Mouse (Mus musculus) limb, embryonic 12.5 days (tissue): ENCODE measurements around the gene Syn3. TPM values are rescaled to one million over a fixed set of nuclear protein-coding genes. Genes with fewer than 3 reads are reported as not detected.

Experiments
- ATAC-seq: fragments of 200-750 bp; cut with Nextera tagmentation; 2 replicates; pipeline ENCODE4 v1.8.0; 2017; ENCODE audit warnings: low read depth, moderate TSS enrichment; ENCODE audit not compliant: insufficient number of reproducible peaks, insufficient read depth, low FRiP score, low TSS enrichment
- H3K27ac ChIP-seq: fragments of 300-500 bp; sonication (generic); 2 replicates; pipeline ENCODE4 v1.5.1; 2016; ENCODE audit warnings: mild to moderate bottlenecking, moderate library complexity
- H3K27me3 ChIP-seq: fragments of 300-500 bp; sonication (generic); 2 replicates; pipeline ENCODE4 v1.6.1; 2016; ENCODE audit warnings: mild to moderate bottlenecking, moderate library complexity
- H3K36me3 ChIP-seq: fragments of 300-500 bp; sonication (generic); 2 replicates; pipeline ENCODE4 v1.6.1; 2016; ENCODE audit warnings: mild to moderate bottlenecking, moderate library complexity
- H3K4me1 ChIP-seq: fragments of 300-500 bp; sonication (generic); replicated peaks from 2 replicates; pipeline ENCODE4 v1.6.1; 2016
- H3K4me2 ChIP-seq: fragments of 300-500 bp; sonication (generic); 2 replicates; pipeline ENCODE4 v1.6.1; 2016; ENCODE audit warnings: mild to moderate bottlenecking, moderate library complexity
- H3K4me3 ChIP-seq: fragments of 300-500 bp; sonication (generic); replicated peaks from 2 replicates; pipeline ENCODE4 v1.5.1; 2016; ENCODE audit warnings: mild to moderate bottlenecking
- H3K9ac ChIP-seq: fragments of 300-500 bp; sonication (generic); replicated peaks from 2 replicates; pipeline ENCODE4 v1.6.1; 2016; ENCODE audit warnings: mild to moderate bottlenecking, moderate library complexity
- H3K9me3 ChIP-seq: fragments of 300-500 bp; sonication (generic); 2 replicates; pipeline ENCODE4 v1.6.1; 2016; ENCODE audit warnings: mild to moderate bottlenecking, moderate library complexity
- WGBS: fragments of 180-500 bp; shearing (Covaris S2); methylation state at CpG from one replicate; pipeline ENCODE4 v1.1.7; 2016; 5-methylcytosine and 5-hydroxymethylcytosine counted together
- polyA plus RNA-seq: library from polyadenylated mRNA; unstranded; fragments of >200 nt; fragmentation: Nextera tagmentation; extraction: Ambion mirVana; gene quantifications from 2 replicates; pipeline ENCODE4 v1.2.1, GENCODE M21; 2016

Gene Syn3
- polyA plus RNA-seq, 1 experiment from 2014 or later: 4.1 TPM

- ATAC-seq: no peak
- H3K27me3 ChIP-seq: no peaks in the 10 kb centered on the region
- no peak overlapping the region for H3K9ac ChIP-seq
- H3K9me3 ChIP-seq: no peaks in the 10 kb centered on the region
- H3K4me1 ChIP-seq: peaks cover 6% of the 10 kb centered on the region; the same call in 1 of the 2 replicates
- 51% methylated on average over 10 of the region's 10 CpGs for WGBS
- H3K4me3 ChIP-seq: no peak overlapping the region
- no peak overlapping the region for H3K4me2 ChIP-seq
- no peaks in the 10 kb centered on the region for H3K36me3 ChIP-seq
- no peak overlapping the region; the same call in 1 of the 2 replicates for H3K27ac ChIP-seq
These were observed 406.8 kb downstream of the Syn3 start for GRCm38 (mm10) chr10:86091919-86092318.

GRCm38 (mm10) chr10:86079921-86080320 lies 418.8 kb downstream of the Syn3 start:
- Histone ChIP-seq H3K36me3 (no peaks in the 10 kb centered on the region), H3K27ac (no peak overlapping the region), H3K4me3 (no peak overlapping the region), H3K4me1 (no peaks in the 10 kb centered on the region), H3K9ac (no peak overlapping the region), H3K27me3 (no peaks in the 10 kb centered on the region), H3K9me3 (no peaks in the 10 kb centered on the region), H3K4me2 (no peak overlapping the region)
- peak; percentile 37; the same call in 1 of the 2 replicates for ATAC-seq
- WGBS: 83% methylated on average over 9 of the region's 9 CpGs

GRCm38 (mm10) chr10:86078761-86079160 lies 419.9 kb downstream of the Syn3 start:
- Histone ChIP-seq H3K27me3 (no peaks in the 10 kb centered on the region), H3K36me3 (no peaks in the 10 kb centered on the region), H3K4me3 (no peak overlapping the region), H3K27ac (no peak overlapping the region), H3K9me3 (0 out of 2 replicates have a peak, but pooled peaks cover 4% of the 10 kb centered on the region), H3K4me1 (no peaks in the 10 kb centered on the region), H3K4me2 (no peak overlapping the region), H3K9ac (no peak overlapping the region)
- WGBS: 98% methylated on average over 2 of the region's 2 CpGs
- no peak for ATAC-seq

GRCm38 (mm10) chr10:86077272-86077671 lies 421.4 kb downstream of the Syn3 start:
- ATAC-seq: no peak
- no peak overlapping the region for H3K9ac ChIP-seq
- H3K36me3 ChIP-seq: no peaks in the 10 kb centered on the region
- H3K9me3 ChIP-seq: 0 out of 2 replicates have a peak, but pooled peaks cover 8% of the 10 kb centered on the region
- H3K27ac ChIP-seq: no peak overlapping the region
- no peak overlapping the region for H3K4me3 ChIP-seq
- H3K4me1 ChIP-seq: no peaks in the 10 kb centered on the region
- H3K4me2 ChIP-seq: no peak overlapping the region
- 86% methylated on average over 2 of the region's 2 CpGs for WGBS
- H3K27me3 ChIP-seq: no peaks in the 10 kb centered on the region

- H3K27me3 ChIP-seq: no peaks in the 10 kb centered on the region
- H3K36me3 ChIP-seq: no peaks in the 10 kb centered on the region
- H3K4me3 ChIP-seq: no peak overlapping the region
- H3K4me2 ChIP-seq: no peak overlapping the region
- WGBS: 81% methylated on average over 9 of the region's 9 CpGs
- H3K9me3 ChIP-seq: 0 out of 2 replicates have a peak, but pooled peaks cover 8% of the 10 kb centered on the region
- H3K27ac ChIP-seq: no peak overlapping the region
- H3K4me1 ChIP-seq: no peaks in the 10 kb centered on the region
- no peak overlapping the region for H3K9ac ChIP-seq
- ATAC-seq: no peak
These were observed 423.6 kb downstream of the Syn3 start for GRCm38 (mm10) chr10:86074971-86075711.

GRCm38 (mm10) chr10:86074134-86074533 lies 424.6 kb downstream of the Syn3 start:
- H3K4me2 ChIP-seq: no peak overlapping the region
- no peak overlapping the region for H3K4me3 ChIP-seq
- peaks cover 5% of the 10 kb centered on the region for H3K4me1 ChIP-seq
- no peak for ATAC-seq
- no peaks in the 10 kb centered on the region for H3K36me3 ChIP-seq
- 0 out of 2 replicates have a peak, but pooled peaks cover 8% of the 10 kb centered on the region for H3K9me3 ChIP-seq
- no peak overlapping the region for H3K27ac ChIP-seq
- no peak overlapping the region for H3K9ac ChIP-seq
- 85% methylated on average over 4 of the region's 4 CpGs for WGBS
- no peaks in the 10 kb centered on the region for H3K27me3 ChIP-seq

GRCm38 (mm10) chr10:86070751-86071150 lies 427.9 kb downstream of the Syn3 start:
- Histone ChIP-seq H3K27me3 (no peaks in the 10 kb centered on the region), H3K27ac (no peak overlapping the region), H3K4me3 (no peak overlapping the region), H3K9ac (no peak overlapping the region), H3K4me2 (no peak overlapping the region), H3K9me3 (0 out of 2 replicates have a peak, but pooled peaks cover 8% of the 10 kb centered on the region), H3K36me3 (no peaks in the 10 kb centered on the region), H3K4me1 (peaks cover 15% of the 10 kb centered on the region)
- ATAC-seq: no peak
- 82% methylated on average over 3 of the region's 3 CpGs for WGBS

GRCm38 (mm10) chr10:86069341-86069740 lies 429.4 kb downstream of the Syn3 start:
- H3K4me2 ChIP-seq: no peak overlapping the region

GRCm38 (mm10) chr10:86067911-86068310 lies 430.8 kb downstream of the Syn3 start:
- ATAC-seq: no peak
- H3K9ac ChIP-seq: no peak overlapping the region
- H3K4me3 ChIP-seq: no peak overlapping the region
- WGBS: 34% methylated on average over 10 of the region's 10 CpGs
- H3K9me3 ChIP-seq: no peaks in the 10 kb centered on the region
- peaks cover 21% of the 10 kb centered on the region for H3K4me1 ChIP-seq
- no peaks in the 10 kb centered on the region for H3K27me3 ChIP-seq
- H3K27ac ChIP-seq: no peak overlapping the region
- H3K4me2 ChIP-seq: no peak overlapping the region
- no peaks in the 10 kb centered on the region for H3K36me3 ChIP-seq

More at GRCm38 (mm10) chr10:86069341-86069740, 429.4 kb downstream of the Syn3 start:
- Histone ChIP-seq H3K9me3 (0 out of 2 replicates have a peak, but pooled peaks cover 8% of the 10 kb centered on the region), H3K27ac (0 out of 2 replicates have a peak overlapping the region, but pooled peaks have one; percentile 9), H3K4me3 (no peak overlapping the region), H3K27me3 (no peaks in the 10 kb centered on the region), H3K4me1 (peaks cover 21% of the 10 kb centered on the region), H3K9ac (no peak overlapping the region), H3K36me3 (no peaks in the 10 kb centered on the region)
- 51% methylated on average over 3 of the region's 3 CpGs for WGBS
- ATAC-seq: no peak

GRCm38 (mm10) chr10:86066651-86067050 lies 432.0 kb downstream of the Syn3 start:
- Histone ChIP-seq H3K4me1 (peaks cover 21% of the 10 kb centered on the region), H3K27me3 (no peaks in the 10 kb centered on the region), H3K27ac (no peak overlapping the region; the same call in 1 of the 2 replicates), H3K9ac (no peak overlapping the region), H3K36me3 (no peaks in the 10 kb centered on the region), H3K4me3 (no peak overlapping the region), H3K9me3 (no peaks in the 10 kb centered on the region), H3K4me2 (no peak overlapping the region)
- ATAC-seq: no peak
- 83% methylated on average over 5 of the region's 5 CpGs for WGBS

GRCm38 (mm10) chr10:86065661-86066060 lies 433.0 kb downstream of the Syn3 start:
- Histone ChIP-seq H3K9me3 (no peaks in the 10 kb centered on the region), H3K4me3 (no peak overlapping the region), H3K4me1 (peaks cover 21% of the 10 kb centered on the region), H3K4me2 (no peak overlapping the region), H3K36me3 (no peaks in the 10 kb centered on the region), H3K27ac (no peak overlapping the region), H3K9ac (no peak overlapping the region), H3K27me3 (no peaks in the 10 kb centered on the region)
- 92% methylated on average over 1 of the region's 1 CpGs for WGBS
- ATAC-seq: no peak
